Mouse (Mus musculus): ENCODE data around the gene Melk. TPM values are rescaled to one million over a fixed set of nuclear protein-coding genes. Genes with fewer than 3 reads are reported as not detected.

Melk gene
- polyA plus RNA-seq, 1 experiment from 2014 or later: 31.5 TPM

GRCm38 (mm10) chr4:44281597-44282265 lies 18.9 kb upstream of the Melk start:
- Histone ChIP-seq H3K27me3 (no peaks in the 10 kb centered on the region), H3K9ac (no peak overlapping the region), H3K27ac (no peak overlapping the region), H3K4me2 (no peak overlapping the region), H3K9me3 (no peaks in the 10 kb centered on the region), H3K4me3 (no peak overlapping the region), H3K36me3 (no peaks in the 10 kb centered on the region), H3K4me1 (no peaks in the 10 kb centered on the region)
- no peak for ATAC-seq (ENCODE audit: insufficient number of reproducible peaks, low FRiP score, low TSS enrichment, low read depth)
- WGBS: 78% methylated on average over 7 of the region's 7 CpGs

GRCm38 (mm10) chr4:44292534-44292933 lies 8.1 kb upstream of the Melk start:
- Histone ChIP-seq H3K9ac (no peak overlapping the region), H3K4me3 (no peak overlapping the region), H3K4me1 (no peaks in the 10 kb centered on the region), H3K4me2 (no peak overlapping the region), H3K27me3 (no peaks in the 10 kb centered on the region), H3K27ac (no peak overlapping the region), H3K9me3 (no peaks in the 10 kb centered on the region), H3K36me3 (no peaks in the 10 kb centered on the region)
- ATAC-seq (ENCODE audit: insufficient number of reproducible peaks, low FRiP score, low TSS enrichment, low read depth): no peak
- WGBS: 14% methylated on average over 7 of the region's 7 CpGs

- no peak for ATAC-seq (ENCODE audit: insufficient number of reproducible peaks, low FRiP score, low TSS enrichment, low read depth)
- 25% methylated on average over 1 of the region's 1 CpGs for WGBS
Measured at GRCm38 (mm10) chr4:44295837-44296236, 4.8 kb upstream of the Melk start.

GRCm38 (mm10) chr4:44306585-44306984 lies 5.9 kb downstream of the Melk start:
- Histone ChIP-seq H3K27ac (no peak overlapping the region), H3K27me3 (no peaks in the 10 kb centered on the region), H3K4me1 (peaks cover 4% of the 10 kb centered on the region), H3K4me3 (no peak overlapping the region), H3K9me3 (no peaks in the 10 kb centered on the region), H3K9ac (no peak overlapping the region), H3K36me3 (peaks cover 40% of the 10 kb centered on the region), H3K4me2 (no peak overlapping the region)
- 88% methylated on average over 7 of the region's 7 CpGs for WGBS
- no peak for ATAC-seq (ENCODE audit: insufficient number of reproducible peaks, low FRiP score, low TSS enrichment, low read depth)

More at GRCm38 (mm10) chr4:44295837-44296236, 4.8 kb upstream of the Melk start:
- Histone ChIP-seq H3K4me1 (no peaks in the 10 kb centered on the region), H3K4me3 (no peak overlapping the region), H3K36me3 (no peaks in the 10 kb centered on the region), H3K9me3 (no peaks in the 10 kb centered on the region), H3K27me3 (no peaks in the 10 kb centered on the region), H3K9ac (no peak overlapping the region), H3K27ac (no peak overlapping the region), H3K4me2 (no peak overlapping the region)

- Histone ChIP-seq H3K27ac (no peak overlapping the region), H3K4me3 (no peak overlapping the region), H3K9me3 (no peaks in the 10 kb centered on the region), H3K27me3 (no peaks in the 10 kb centered on the region), H3K4me1 (no peaks in the 10 kb centered on the region), H3K9ac (no peak overlapping the region), H3K4me2 (no peak overlapping the region), H3K36me3 (peaks cover 47% of the 10 kb centered on the region)
- no peak for ATAC-seq (ENCODE audit: insufficient number of reproducible peaks, low FRiP score, low TSS enrichment, low read depth)
- WGBS: 76% methylated on average over 4 of the region's 4 CpGs
Measured at GRCm38 (mm10) chr4:44310429-44310828, 9.8 kb downstream of the Melk start.

- 87% methylated on average over 4 of the region's 4 CpGs for WGBS
- Histone ChIP-seq H3K36me3 (peaks cover 47% of the 10 kb centered on the region), H3K9ac (no peak overlapping the region), H3K4me3 (no peak overlapping the region), H3K4me1 (no peaks in the 10 kb centered on the region), H3K9me3 (no peaks in the 10 kb centered on the region), H3K27me3 (no peaks in the 10 kb centered on the region), H3K4me2 (no peak overlapping the region), H3K27ac (no peak overlapping the region)
- ATAC-seq (ENCODE audit: insufficient number of reproducible peaks, low FRiP score, low TSS enrichment, low read depth): no peak
Measured at GRCm38 (mm10) chr4:44310911-44311310, 10.2 kb downstream of the Melk start.

GRCm38 (mm10) chr4:44316270-44316809 lies 15.7 kb downstream of the Melk start:
- 75% methylated on average over 12 of the region's 12 CpGs for WGBS
- no peaks in the 10 kb centered on the region for H3K4me1 ChIP-seq
- H3K4me2 ChIP-seq: no peak overlapping the region
- no peak overlapping the region for H3K4me3 ChIP-seq
- peaks cover 14% of the 10 kb centered on the region for H3K36me3 ChIP-seq
- no peak overlapping the region for H3K9ac ChIP-seq
- no peak overlapping the region for H3K27ac ChIP-seq
- H3K27me3 ChIP-seq: no peaks in the 10 kb centered on the region
- H3K9me3 ChIP-seq: no peaks in the 10 kb centered on the region
- no peak for ATAC-seq (ENCODE audit: insufficient number of reproducible peaks, low FRiP score, low TSS enrichment, low read depth)

- Histone ChIP-seq H3K27ac (no peak overlapping the region), H3K36me3 (peaks cover 5% of the 10 kb centered on the region), H3K27me3 (no peaks in the 10 kb centered on the region), H3K4me1 (no peaks in the 10 kb centered on the region), H3K4me2 (no peak overlapping the region), H3K9me3 (no peaks in the 10 kb centered on the region), H3K4me3 (no peak overlapping the region), H3K9ac (no peak overlapping the region)
- WGBS: 92% methylated on average over 6 of the region's 6 CpGs
- no peak for ATAC-seq (ENCODE audit: insufficient number of reproducible peaks, low FRiP score, low TSS enrichment, low read depth)
Measured at GRCm38 (mm10) chr4:44320448-44320847, 19.8 kb downstream of the Melk start.

- Histone ChIP-seq H3K9me3 (no peaks in the 10 kb centered on the region), H3K36me3 (peaks cover 14% of the 10 kb centered on the region), H3K4me1 (no peaks in the 10 kb centered on the region), H3K27me3 (no peaks in the 10 kb centered on the region), H3K9ac (no peak overlapping the region), H3K4me3 (no peak overlapping the region), H3K27ac (no peak overlapping the region), H3K4me2 (no peak overlapping the region)
- 89% methylated on average over 7 of the region's 7 CpGs for WGBS
- no peak for ATAC-seq (ENCODE audit: insufficient number of reproducible peaks, low FRiP score, low TSS enrichment, low read depth)
Measured at GRCm38 (mm10) chr4:44322124-44322523, 21.4 kb downstream of the Melk start.

GRCm38 (mm10) chr4:44325453-44325852 lies 24.8 kb downstream of the Melk start:
- 50% methylated on average over 4 of the region's 4 CpGs for WGBS
- H3K4me2 ChIP-seq: no peak overlapping the region
- H3K4me3 ChIP-seq: no peak overlapping the region
- H3K27ac ChIP-seq: no peak overlapping the region
- H3K36me3 ChIP-seq: peaks cover 9% of the 10 kb centered on the region
- no peaks in the 10 kb centered on the region for H3K27me3 ChIP-seq
- no peaks in the 10 kb centered on the region for H3K4me1 ChIP-seq
- no peak for ATAC-seq (ENCODE audit: insufficient number of reproducible peaks, low FRiP score, low TSS enrichment, low read depth)
- H3K9me3 ChIP-seq: no peaks in the 10 kb centered on the region
- H3K9ac ChIP-seq: no peak overlapping the region

- ATAC-seq (ENCODE audit: insufficient number of reproducible peaks, low FRiP score, low TSS enrichment, low read depth): no peak
- Histone ChIP-seq H3K9me3 (no peaks in the 10 kb centered on the region), H3K4me1 (no peaks in the 10 kb centered on the region), H3K4me2 (no peak overlapping the region), H3K36me3 (peaks cover 9% of the 10 kb centered on the region), H3K4me3 (no peak overlapping the region), H3K27ac (no peak overlapping the region), H3K27me3 (no peaks in the 10 kb centered on the region), H3K9ac (no peak overlapping the region)
- WGBS: 95% methylated on average over 3 of the region's 3 CpGs
Measured at GRCm38 (mm10) chr4:44326721-44327120, 26.0 kb downstream of the Melk start.

- no peak overlapping the region for H3K4me3 ChIP-seq
- no peaks in the 10 kb centered on the region for H3K27me3 ChIP-seq
- H3K36me3 ChIP-seq: peaks cover 13% of the 10 kb centered on the region
- no peaks in the 10 kb centered on the region for H3K9me3 ChIP-seq
- no peak overlapping the region for H3K9ac ChIP-seq
- no peak overlapping the region for H3K27ac ChIP-seq
- H3K4me2 ChIP-seq: no peak overlapping the region
- no peak for ATAC-seq (ENCODE audit: insufficient number of reproducible peaks, low FRiP score, low TSS enrichment, low read depth)
- H3K4me1 ChIP-seq: no peaks in the 10 kb centered on the region
- WGBS: 77% methylated on average over 1 of the region's 1 CpGs
Measured at GRCm38 (mm10) chr4:44327976-44328375, 27.3 kb downstream of the Melk start.

Data from limb, embryonic 15.5 days (tissue).